Mouse (Mus musculus): ENCODE measurements around the gene Sfxn5. TPM values are rescaled to one million over a fixed set of nuclear protein-coding genes. Genes with fewer than 3 reads are reported as not detected.

The Sfxn5 gene
- 7.0 and 7.8 TPM in 2 replicates for polyA plus RNA-seq (2015; fragmentation: Nextera tagmentation; extraction: Ambion mirVana)

- ATAC-seq (ENCODE audit: low read depth), result peak; percentile 99
- WGBS, result under 1% methylated on average over 49 of the region's 49 CpGs
- H3K36me3 ChIP-seq (ENCODE audit: control insufficient read depth, insufficient read depth, low read length), result no peaks in the 10 kb centered on the region
- H3K4me2 ChIP-seq (ENCODE audit: low read depth, low read length), result peak within 1 kb of the TSS; percentile 99
- H3K9me3 ChIP-seq (ENCODE audit: control insufficient read depth, low read length), result no peaks in the 10 kb centered on the region
- H3K27ac ChIP-seq (ENCODE audit: low read length), result peak within 1 kb of the TSS; percentile 85
- H3K4me1 ChIP-seq (replicated peaks; ENCODE audit: control insufficient read depth, insufficient read depth, low read length), result peaks cover 12% of the 10 kb centered on the region
- peak within 1 kb of the TSS; percentile 60 for H3K4me3 ChIP-seq (ENCODE audit: low read length)
- H3K27me3 ChIP-seq (ENCODE audit: control insufficient read depth, insufficient read depth, low read depth, low read length), result no peaks in the 10 kb centered on the region
- peak within 1 kb of the TSS; percentile 72 for H3K9ac ChIP-seq (ENCODE audit: low read length)
These were observed at the start of gene Sfxn5 for GRCm38 (mm10) chr6:85333000-85333669. Gene Sfxn5, minus strand, starts transcription at chr6:85333422.

GRCm38 (mm10) chr6:85382791-85383190 lies 49.6 kb upstream of the Sfxn5 start:
- Histone ChIP-seq H3K4me3 (ENCODE audit: low read length) (no peak overlapping the region), H3K4me2 (ENCODE audit: low read depth, low read length) (no peak overlapping the region), H3K4me1 (replicated peaks; ENCODE audit: control insufficient read depth, insufficient read depth, low read length) (peaks cover 6% of the 10 kb centered on the region), H3K36me3 (ENCODE audit: control insufficient read depth, insufficient read depth, low read length) (no peaks in the 10 kb centered on the region), H3K27me3 (ENCODE audit: control insufficient read depth, insufficient read depth, low read depth, low read length) (no peaks in the 10 kb centered on the region; the same call in 1 of the 2 replicates), H3K27ac (ENCODE audit: low read length) (no peak overlapping the region), H3K9me3 (ENCODE audit: control insufficient read depth, low read length) (no peaks in the 10 kb centered on the region), H3K9ac (ENCODE audit: low read length) (no peak overlapping the region)
- no peak for ATAC-seq (ENCODE audit: low read depth)
- WGBS, result 73% methylated on average over 2 of the region's 2 CpGs

GRCm38 (mm10) chr6:85381648-85382020 lies 48.4 kb upstream of the Sfxn5 start:
- no peak for ATAC-seq (ENCODE audit: low read depth)
- 75% methylated on average over 10 of the region's 10 CpGs for WGBS
- no peak overlapping the region for H3K27ac ChIP-seq (ENCODE audit: low read length)

GRCm38 (mm10) chr6:85380901-85381647 lies 47.9 kb upstream of the Sfxn5 start:
- 21% methylated on average over 17 of the region's 17 CpGs for WGBS
- Histone ChIP-seq H3K4me3 (ENCODE audit: low read length) (0 out of 2 replicates have a peak overlapping the region, but pooled peaks have one; percentile 11), H3K4me1 (replicated peaks; ENCODE audit: control insufficient read depth, insufficient read depth, low read length) (peaks cover 6% of the 10 kb centered on the region), H3K9me3 (ENCODE audit: control insufficient read depth, low read length) (no peaks in the 10 kb centered on the region), H3K27ac (ENCODE audit: low read length) (no peak overlapping the region), H3K27me3 (ENCODE audit: control insufficient read depth, insufficient read depth, low read depth, low read length) (no peaks in the 10 kb centered on the region; the same call in 1 of the 2 replicates), H3K4me2 (ENCODE audit: low read depth, low read length) (peak overlapping the region; percentile 49), H3K36me3 (ENCODE audit: control insufficient read depth, insufficient read depth, low read length) (no peaks in the 10 kb centered on the region), H3K9ac (ENCODE audit: low read length) (peak overlapping the region; percentile 53)
- ATAC-seq (ENCODE audit: low read depth), result no peak; the same call in 1 of the 2 replicates

More at GRCm38 (mm10) chr6:85381648-85382020, 48.4 kb upstream of the Sfxn5 start:
- no peaks in the 10 kb centered on the region for H3K9me3 ChIP-seq (ENCODE audit: control insufficient read depth, low read length)
- H3K36me3 ChIP-seq (ENCODE audit: control insufficient read depth, insufficient read depth, low read length), result no peaks in the 10 kb centered on the region
- no peak overlapping the region for H3K4me2 ChIP-seq (ENCODE audit: low read depth, low read length)
- no peak overlapping the region for H3K4me3 ChIP-seq (ENCODE audit: low read length)
- H3K27me3 ChIP-seq (ENCODE audit: control insufficient read depth, insufficient read depth, low read depth, low read length), result no peaks in the 10 kb centered on the region; the same call in 1 of the 2 replicates
- no peak overlapping the region for H3K9ac ChIP-seq (ENCODE audit: low read length)
- peaks cover 6% of the 10 kb centered on the region for H3K4me1 ChIP-seq (replicated peaks; ENCODE audit: control insufficient read depth, insufficient read depth, low read length)

- H3K9me3 ChIP-seq (ENCODE audit: control insufficient read depth, low read length), result no peaks in the 10 kb centered on the region
- H3K4me2 ChIP-seq (ENCODE audit: low read depth, low read length), result peak overlapping the region; percentile 49
- peaks cover 6% of the 10 kb centered on the region for H3K4me1 ChIP-seq (replicated peaks; ENCODE audit: control insufficient read depth, insufficient read depth, low read length)
- H3K9ac ChIP-seq (ENCODE audit: low read length), result peak overlapping the region; percentile 53
- no peaks in the 10 kb centered on the region for H3K36me3 ChIP-seq (ENCODE audit: control insufficient read depth, insufficient read depth, low read length)
- peak; percentile 94 for ATAC-seq (ENCODE audit: low read depth)
- H3K27ac ChIP-seq (ENCODE audit: low read length), result no peak overlapping the region
- no peaks in the 10 kb centered on the region for H3K27me3 ChIP-seq (ENCODE audit: control insufficient read depth, insufficient read depth, low read depth, low read length)
- 0 out of 2 replicates have a peak overlapping the region, but pooled peaks have one; percentile 11 for H3K4me3 ChIP-seq (ENCODE audit: low read length)
- WGBS, result 24% methylated on average over 10 of the region's 10 CpGs
These were observed 47.1 kb upstream of the Sfxn5 start for GRCm38 (mm10) chr6:85380201-85380900.

GRCm38 (mm10) chr6:85378629-85379028 lies 45.4 kb upstream of the Sfxn5 start:
- no peak overlapping the region for H3K9ac ChIP-seq (ENCODE audit: low read length)
- H3K27ac ChIP-seq (ENCODE audit: low read length), result no peak overlapping the region
- no peak overlapping the region for H3K4me3 ChIP-seq (ENCODE audit: low read length)
- H3K27me3 ChIP-seq (ENCODE audit: control insufficient read depth, insufficient read depth, low read depth, low read length), result no peaks in the 10 kb centered on the region
- H3K4me1 ChIP-seq (replicated peaks; ENCODE audit: control insufficient read depth, insufficient read depth, low read length), result peaks cover 8% of the 10 kb centered on the region
- ATAC-seq (ENCODE audit: low read depth), result no peak
- 45% methylated on average over 8 of the region's 8 CpGs for WGBS
- no peaks in the 10 kb centered on the region for H3K36me3 ChIP-seq (ENCODE audit: control insufficient read depth, insufficient read depth, low read length)
- no peak overlapping the region for H3K4me2 ChIP-seq (ENCODE audit: low read depth, low read length)
- H3K9me3 ChIP-seq (ENCODE audit: control insufficient read depth, low read length), result no peaks in the 10 kb centered on the region

- no peak overlapping the region for H3K4me3 ChIP-seq (ENCODE audit: low read length)
- no peak overlapping the region for H3K27ac ChIP-seq (ENCODE audit: low read length)
- H3K9ac ChIP-seq (ENCODE audit: low read length), result no peak overlapping the region
- no peaks in the 10 kb centered on the region for H3K27me3 ChIP-seq (ENCODE audit: control insufficient read depth, insufficient read depth, low read depth, low read length)
- H3K36me3 ChIP-seq (ENCODE audit: control insufficient read depth, insufficient read depth, low read length), result no peaks in the 10 kb centered on the region
- ATAC-seq (ENCODE audit: low read depth), result no peak
- H3K4me1 ChIP-seq (replicated peaks; ENCODE audit: control insufficient read depth, insufficient read depth, low read length), result peaks cover 16% of the 10 kb centered on the region
- H3K4me2 ChIP-seq (ENCODE audit: low read depth, low read length), result no peak overlapping the region
- H3K9me3 ChIP-seq (ENCODE audit: control insufficient read depth, low read length), result no peaks in the 10 kb centered on the region
- 47% methylated on average over 5 of the region's 5 CpGs for WGBS
These were observed 44.7 kb upstream of the Sfxn5 start for GRCm38 (mm10) chr6:85377876-85378275.

- Histone ChIP-seq H3K9me3 (ENCODE audit: control insufficient read depth, low read length) (no peaks in the 10 kb centered on the region), H3K27ac (ENCODE audit: low read length) (no peak overlapping the region), H3K4me1 (replicated peaks; ENCODE audit: control insufficient read depth, insufficient read depth, low read length) (peaks cover 22% of the 10 kb centered on the region), H3K36me3 (ENCODE audit: control insufficient read depth, insufficient read depth, low read length) (no peaks in the 10 kb centered on the region), H3K27me3 (ENCODE audit: control insufficient read depth, insufficient read depth, low read depth, low read length) (no peaks in the 10 kb centered on the region), H3K4me2 (ENCODE audit: low read depth, low read length) (no peak overlapping the region), H3K9ac (ENCODE audit: low read length) (no peak overlapping the region), H3K4me3 (ENCODE audit: low read length) (no peak overlapping the region)
- WGBS, result 55% methylated on average over 4 of the region's 4 CpGs
- ATAC-seq (ENCODE audit: low read depth), result no peak
These were observed 44.0 kb upstream of the Sfxn5 start for GRCm38 (mm10) chr6:85377066-85377734.

Measured in lung, embryonic 16.5 days (tissue).